Mouse (Mus musculus): Measurements from ENCODE around the gene 6430571L13Rik. TPM values are rescaled to one million over a fixed set of nuclear protein-coding genes. Genes with fewer than 3 reads are reported as not detected.

The 6430571L13Rik gene
- total and polyA plus RNA-seq, 3 experiments: 0.35 TPM; not detected in 1

GRCm38 (mm10) chr9:107334356-107334755 lies 6.0 kb upstream of the 6430571L13Rik start:
- no peak overlapping the region for H3K4me3 ChIP-seq (ENCODE audit: control insufficient read depth in 1 of 2, insufficient read depth in 1 of 2, low read depth in 2 of 2, low read length in 2 of 2)

GRCm38 (mm10) chr9:107335046-107335445 lies 5.4 kb upstream of the 6430571L13Rik start:
- H3K27ac ChIP-seq (ENCODE audit: control insufficient read depth, low read depth, low read length): no peak overlapping the region
- no peaks in the 10 kb centered on the region for H3K9me3 ChIP-seq (replicated peaks; ENCODE audit: insufficient read depth, low read length)
- H3K4me3 ChIP-seq (ENCODE audit: control insufficient read depth in 1 of 2, insufficient read depth in 1 of 2, low read depth in 2 of 2, low read length in 2 of 2): no peak overlapping the region
- peaks cover 0 to 17% of the 10 kb centered on the region in 2 experiments; a peak in 2 of 4 replicates for H3K4me1 ChIP-seq (ENCODE audit: control insufficient read depth in 1 of 2, insufficient read depth in 2 of 2, low read length in 2 of 2)
- H3K27me3 ChIP-seq (ENCODE audit: control insufficient read depth in 1 of 2, insufficient read depth in 2 of 2, low read length in 2 of 2): no peaks in the 10 kb centered on the region
- DNase-seq (ENCODE audit: low read depth, low spot score): peak; percentile 44
- H3K36me3 ChIP-seq (ENCODE audit: control insufficient read depth in 1 of 2, insufficient read depth in 2 of 2, low read length in 2 of 2): peaks cover 0 to 9% of the 10 kb centered on the region in 2 experiments; a peak in 2 of 4 replicates
- H3K9ac ChIP-seq (ENCODE audit: control insufficient read depth, low read depth, low read length, poor library complexity, severe bottlenecking): no peak overlapping the region
- TF ChIP-seq GABPA (IDR thresholded peaks at IDR 0.05; ENCODE audit: low read depth, low read length) (no peak), UBTF (IDR thresholded peaks at IDR 0.05; ENCODE audit: borderline replicate concordance, insufficient read depth, low read depth, low read length) (no peak), CTCF (IDR thresholded peaks at IDR 0.05 in 2 of 3, conservative IDR thresholded peaks at IDR 0.05 in 1 of 3; ENCODE audit: control insufficient read depth in 1 of 3, insufficient read depth in 1 of 3, low read depth in 2 of 3, low read length in 3 of 3, poor library complexity in 1 of 3, severe bottlenecking in 1 of 3) (peak in 2 of 3 experiments; percentile 22 to 27; a peak in 2 of 6 replicates), MAFK (IDR thresholded peaks at IDR 0.05; ENCODE audit: borderline replicate concordance, low read depth, low read length) (no peak)
- H3K79me2 ChIP-seq (ENCODE audit: control insufficient read depth, insufficient read depth, low read length, poor library complexity): peaks cover 4% of the 10 kb centered on the region; the same call in 1 of the 2 replicates

More at GRCm38 (mm10) chr9:107334356-107334755, 6.0 kb upstream of the 6430571L13Rik start:
- H3K4me1 ChIP-seq (ENCODE audit: control insufficient read depth in 1 of 2, insufficient read depth in 2 of 2, low read length in 2 of 2): peaks cover 0 to 17% of the 10 kb centered on the region in 2 experiments; a peak in 2 of 4 replicates
- H3K36me3 ChIP-seq (ENCODE audit: control insufficient read depth in 1 of 2, insufficient read depth in 2 of 2, low read length in 2 of 2): peaks cover 0 to 9% of the 10 kb centered on the region in 2 experiments; a peak in 2 of 4 replicates
- no peak overlapping the region for H3K27ac ChIP-seq (ENCODE audit: control insufficient read depth, low read depth, low read length)
- H3K9me3 ChIP-seq (replicated peaks; ENCODE audit: insufficient read depth, low read length): no peaks in the 10 kb centered on the region
- no peak overlapping the region for H3K9ac ChIP-seq (ENCODE audit: control insufficient read depth, low read depth, low read length, poor library complexity, severe bottlenecking)
- H3K27me3 ChIP-seq (ENCODE audit: control insufficient read depth in 1 of 2, insufficient read depth in 2 of 2, low read length in 2 of 2): no peaks in the 10 kb centered on the region
- TF ChIP-seq MYB (IDR thresholded peaks at IDR 0.05; ENCODE audit: low read depth, low read length): no peak
- TF ChIP-seq SMC3 (IDR thresholded peaks at IDR 0.05; ENCODE audit: low read depth, low read length): no peak
- TF ChIP-seq POLR2AphosphoS2 (IDR thresholded peaks at IDR 0.05; ENCODE audit: low read length): no peak
- no peak for TF ChIP-seq TCF12 (IDR thresholded peaks at IDR 0.05; ENCODE audit: low read depth, low read length)
- no peak for TF ChIP-seq ZNF384 (IDR thresholded peaks at IDR 0.05; ENCODE audit: low read depth, low read length)
- TF ChIP-seq NELFE (IDR thresholded peaks at IDR 0.05; ENCODE audit: low read depth, low read length): no peak
- no peak for TF ChIP-seq CHD1 (IDR thresholded peaks at IDR 0.05; ENCODE audit: low read depth, low read length)
- no peak for TF ChIP-seq GABPA (IDR thresholded peaks at IDR 0.05; ENCODE audit: low read depth, low read length)
- peaks cover 4% of the 10 kb centered on the region; the same call in 1 of the 2 replicates for H3K79me2 ChIP-seq (ENCODE audit: control insufficient read depth, insufficient read depth, low read length, poor library complexity)
- no peak for DNase-seq (ENCODE audit: low read depth, low spot score)

- Histone ChIP-seq H3K9me3 (replicated peaks; ENCODE audit: insufficient read depth, low read length) (no peaks in the 10 kb centered on the region), H3K9ac (ENCODE audit: control insufficient read depth, low read depth, low read length, poor library complexity, severe bottlenecking) (no peak overlapping the region), H3K4me3 (ENCODE audit: control insufficient read depth in 1 of 2, insufficient read depth in 1 of 2, low read depth in 2 of 2, low read length in 2 of 2) (no peak overlapping the region), H3K4me1 (ENCODE audit: control insufficient read depth in 1 of 2, insufficient read depth in 2 of 2, low read length in 2 of 2) (peaks cover 0 to 19% of the 10 kb centered on the region in 2 experiments; a peak in 2 of 4 replicates), H3K36me3 (ENCODE audit: control insufficient read depth in 1 of 2, insufficient read depth in 2 of 2, low read length in 2 of 2) (peaks cover 0 to 11% of the 10 kb centered on the region in 2 experiments; a peak in 2 of 4 replicates), H3K27me3 (ENCODE audit: control insufficient read depth in 1 of 2, insufficient read depth in 2 of 2, low read length in 2 of 2) (no peaks in the 10 kb centered on the region), H3K27ac (ENCODE audit: control insufficient read depth, low read depth, low read length) (no peak overlapping the region), H3K79me2 (ENCODE audit: control insufficient read depth, insufficient read depth, low read length, poor library complexity) (peaks cover 4% of the 10 kb centered on the region; the same call in 1 of the 2 replicates)
- DNase-seq (ENCODE audit: low read depth, low spot score): peak; percentile 84
- TF ChIP-seq USF2 (IDR thresholded peaks at IDR 0.05; ENCODE audit: borderline replicate concordance in 1 of 2, insufficient read depth in 1 of 2, low read depth in 1 of 2, low read length in 2 of 2): no peak
- no peak for TF ChIP-seq KAT2A (conservative IDR thresholded peaks at IDR 0.05; ENCODE audit: low read depth, low read length)
- no peak for TF ChIP-seq ZKSCAN1 (IDR thresholded peaks at IDR 0.05; ENCODE audit: low read depth, low read length)
- peak; percentile 98 for TF ChIP-seq SMC3 (IDR thresholded peaks at IDR 0.05; ENCODE audit: low read depth, low read length)
- peak; percentile 95 to 99 (median 98) for TF ChIP-seq CTCF (IDR thresholded peaks at IDR 0.05 in 2 of 3, conservative IDR thresholded peaks at IDR 0.05 in 1 of 3; ENCODE audit: control insufficient read depth in 1 of 3, insufficient read depth in 1 of 3, low read depth in 2 of 3, low read length in 3 of 3, poor library complexity in 1 of 3, severe bottlenecking in 1 of 3)
- peak; percentile 33; the same call in 1 of the 2 replicates for TF ChIP-seq HCFC1 (IDR thresholded peaks at IDR 0.05; ENCODE audit: low read depth, low read length)
- no peak for TF ChIP-seq MYB (IDR thresholded peaks at IDR 0.05; ENCODE audit: low read depth, low read length)
- TF ChIP-seq JUND (IDR thresholded peaks at IDR 0.05; ENCODE audit: low read depth, low read length): no peak
- peak; percentile 71 for TF ChIP-seq SIN3A (IDR thresholded peaks at IDR 0.05; ENCODE audit: low read length)
- no peak for TF ChIP-seq ETS1 (IDR thresholded peaks at IDR 0.05; ENCODE audit: low read depth, low read length)
- peak; percentile 98 for TF ChIP-seq ZC3H11A (IDR thresholded peaks at IDR 0.05; ENCODE audit: low read depth, low read length)
- 0 out of 2 replicates have a peak, but pooled peaks have one; percentile 25 for TF ChIP-seq RCOR1 (IDR thresholded peaks at IDR 0.05; ENCODE audit: low read depth, low read length)
- TF ChIP-seq GABPA (IDR thresholded peaks at IDR 0.05; ENCODE audit: low read depth, low read length): no peak
- TF ChIP-seq POLR2AphosphoS2 (IDR thresholded peaks at IDR 0.05; ENCODE audit: low read length): no peak
- TF ChIP-seq ZMIZ1 (IDR thresholded peaks at IDR 0.05; ENCODE audit: low read depth, low read length): no peak
- TF ChIP-seq MAZ (IDR thresholded peaks at IDR 0.05; ENCODE audit: low read depth, low read length): no peak
- no peak for TF ChIP-seq BHLHE40 (IDR thresholded peaks at IDR 0.05; ENCODE audit: borderline replicate concordance, low read depth, low read length)
- TF ChIP-seq ZNF384 (IDR thresholded peaks at IDR 0.05; ENCODE audit: low read depth, low read length): no peak
These were observed 4.5 kb upstream of the 6430571L13Rik start for GRCm38 (mm10) chr9:107335909-107336308.
